In genomic region chr12:11456213-11456612, GRCm38 (mm10) we compare ENCODE assay signal across 8 mouse cellular contexts. TPM values are rescaled to one million over a fixed set of nuclear protein-coding genes. Genes with fewer than 3 reads are reported as not detected.
DNase-seq lines count a peak whose midpoint lies in the region; ATAC-seq and TF ChIP-seq lines count a peak whose summit lies in the region.
"Had no signal": no experiment of that assay in that cellular context is flagged by ENCODE, and none has a peak within 500 bp of the region (broad histone marks: within the 10 kb centered on the region; RNA-seq: fewer than 3 reads in every experiment).

No protein-coding gene starts in this region.

- H3K9ac ChIP-seq in lung, embryonic 14.5 days: peak overlapping the region; percentile 48
- H3K9ac ChIP-seq in forebrain, embryonic 12.5 days: peak overlapping the region; percentile 61
- peak overlapping the region; percentile 52 for H3K9ac ChIP-seq in limb, embryonic 11.5 days (ENCODE audit: low read length)

- no peaks in the 10 kb centered on the region for H3K27me3 ChIP-seq in lung, embryonic 14.5 days (ENCODE audit: insufficient read depth, low read length)
- no peaks in the 10 kb centered on the region for H3K27me3 ChIP-seq in forebrain, embryonic 12.5 days
- H3K27me3 ChIP-seq in limb, embryonic 11.5 days (ENCODE audit: control insufficient read depth, insufficient read depth, low read length): no peaks in the 10 kb centered on the region
- H3K27me3 ChIP-seq in small intestine, adult 2 months (ENCODE audit: control insufficient read depth, insufficient read depth, low read length): no peaks in the 10 kb centered on the region

- DNase-seq in lung, embryonic 14.5 days: no peak
- no peak for DNase-seq in lung, postnatal 4 days
- no peak for DNase-seq in limb, embryonic 11.5 days (ENCODE audit: low spot score)
- DNase-seq in adrenal gland, postnatal 4 days (ENCODE audit: low spot score in 2 of 2): no peak

- H3K27ac ChIP-seq in lung, embryonic 14.5 days (ENCODE audit: low read depth): no peak overlapping the region
- no peak overlapping the region for H3K27ac ChIP-seq in forebrain, embryonic 12.5 days
- no peak overlapping the region for H3K27ac ChIP-seq in limb, embryonic 11.5 days (replicated peaks; ENCODE audit: low read depth, low read length)
- no peak overlapping the region for H3K27ac ChIP-seq in small intestine, adult 2 months (ENCODE audit: insufficient read depth, low read depth, low read length)
- H3K27ac ChIP-seq: macrophage had no signal

- H3K4me2 ChIP-seq in lung, embryonic 14.5 days: peak overlapping the region; percentile 89
- peak overlapping the region; percentile 88 for H3K4me2 ChIP-seq in forebrain, embryonic 12.5 days
- peak overlapping the region; percentile 61 for H3K4me2 ChIP-seq in limb, embryonic 11.5 days (ENCODE audit: low read depth, severe bottlenecking)

- no peak for TF ChIP-seq POLR2A in small intestine, adult 2 months (IDR thresholded peaks at IDR 0.05; ENCODE audit: low read depth, low read length)

- TF ChIP-seq CTCF in lung, embryonic 14.5 days (IDR thresholded peaks at IDR 0.05; ENCODE audit: low read depth): no peak
- TF ChIP-seq CTCF in small intestine, adult 2 months (IDR thresholded peaks at IDR 0.05; ENCODE audit: extremely low read depth, insufficient read length, insufficient replicate concordance, low read depth, low read length): no peak

- WGBS in lung, embryonic 14.5 days: 3% methylated on average over 11 of the region's 11 CpGs
- 3% methylated on average over 11 of the region's 11 CpGs for WGBS in forebrain, embryonic 12.5 days
- WGBS in limb, embryonic 11.5 days: 5% methylated on average over 11 of the region's 11 CpGs
- WGBS in small intestine, adult 2 months: 8% methylated on average over 11 of the region's 11 CpGs

- H3K9me3 ChIP-seq in lung, embryonic 14.5 days (ENCODE audit: low read depth, low read length): no peaks in the 10 kb centered on the region
- H3K9me3 ChIP-seq in forebrain, embryonic 12.5 days: no peaks in the 10 kb centered on the region
- H3K9me3 ChIP-seq in limb, embryonic 11.5 days (ENCODE audit: control insufficient read depth, low read length): no peaks in the 10 kb centered on the region

- H3K4me3 ChIP-seq in lung, embryonic 14.5 days (ENCODE audit: low read depth, low read length): peak overlapping the region; percentile 48
- peak overlapping the region; percentile 57 for H3K4me3 ChIP-seq in forebrain, embryonic 12.5 days (replicated peaks)
- peak overlapping the region; percentile 40 for H3K4me3 ChIP-seq in limb, embryonic 11.5 days (ENCODE audit: low read depth, low read length)
- 0 out of 2 replicates have a peak overlapping the region, but pooled peaks have one; percentile 17 for H3K4me3 ChIP-seq in small intestine, adult 2 months (ENCODE audit: low read depth, low read length)

- ATAC-seq in lung, embryonic 14.5 days (ENCODE audit: insufficient read depth): no peak; the same call in 1 of the 2 replicates
- ATAC-seq in forebrain, embryonic 12.5 days (ENCODE audit: low FRiP score): no peak; the same call in 1 of the 2 replicates
- ATAC-seq in limb, embryonic 11.5 days (ENCODE audit: insufficient number of reproducible peaks, low FRiP score, low TSS enrichment, low read depth): no peak; the same call in 1 of the 2 replicates
- ATAC-seq in activated CD4-positive, CD25-positive, alpha-beta regulatory T cell, adult 4 months: no peak

- no peaks in the 10 kb centered on the region for H3K4me1 ChIP-seq in lung, embryonic 14.5 days (ENCODE audit: insufficient read depth)
- no peaks in the 10 kb centered on the region for H3K4me1 ChIP-seq in forebrain, embryonic 12.5 days
- no peaks in the 10 kb centered on the region for H3K4me1 ChIP-seq in limb, embryonic 11.5 days (ENCODE audit: control insufficient read depth, insufficient read depth, low read length)
- no peaks in the 10 kb centered on the region; the same call in 1 of the 2 replicates for H3K4me1 ChIP-seq in small intestine, adult 2 months (ENCODE audit: control insufficient read depth, insufficient read depth, insufficient read length, low read length)

- no peaks in the 10 kb centered on the region for H3K36me3 ChIP-seq in lung, embryonic 14.5 days (ENCODE audit: insufficient read depth)
- H3K36me3 ChIP-seq in forebrain, embryonic 12.5 days (replicated peaks): no peaks in the 10 kb centered on the region
- H3K36me3 ChIP-seq in limb, embryonic 11.5 days (ENCODE audit: control insufficient read depth, insufficient read depth, low read length): no peaks in the 10 kb centered on the region
- no peaks in the 10 kb centered on the region for H3K36me3 ChIP-seq in small intestine, adult 2 months (ENCODE audit: control insufficient read depth, insufficient read depth, low read length)

RNA-seq across cellular contexts. Expression of gene Rad51ap2, which starts 0.3 kb away (rescaled TPM):
- 0.59 and 0.61 TPM in 2 replicates for polyA plus RNA-seq in lung, embryonic 14.5 days (2014; fragmentation: Nextera tagmentation; extraction: Ambion mirVana)
- polyA plus RNA-seq in forebrain, embryonic 12.5 days (2016; fragmentation: Nextera tagmentation; extraction: Ambion mirVana): 0.23 and 0.41 TPM in 2 replicates
- 0.09 and 0.28 TPM in 2 replicates for polyA plus RNA-seq in limb, embryonic 11.5 days (2014; fragmentation: Nextera tagmentation; extraction: Ambion mirVana)
- not detected in 2 replicates for polyA plus RNA-seq in small intestine, adult 2 months (2012; rRNA removed)
- total RNA-seq in adrenal gland, postnatal 4 days (2021): under 1 TPM; 0.54 to 0.84 TPM
- under 1 TPM in 1 of 2 experiments, not detected in 1; 0.11 TPM for polyA plus RNA-seq in activated CD4-positive, CD25-positive, alpha-beta regulatory T cell, adult 4 months (2017; shearing (Covaris generic))
- polyA plus RNA-seq: macrophage had no signal

RNA-seq across cellular contexts. Expression of gene Vsnl1, which starts 19.8 kb away (rescaled TPM):
- 4.5 and 7.9 TPM in 2 replicates for polyA plus RNA-seq in lung, embryonic 14.5 days (2014; fragmentation: Nextera tagmentation; extraction: Ambion mirVana)
- polyA plus RNA-seq in forebrain, embryonic 12.5 days (2016; fragmentation: Nextera tagmentation; extraction: Ambion mirVana): 1.6 and 2.3 TPM in 2 replicates
- polyA plus RNA-seq in limb, embryonic 11.5 days (2014; fragmentation: Nextera tagmentation; extraction: Ambion mirVana): 0.28 and 0.67 TPM in 2 replicates
- polyA plus RNA-seq in small intestine, adult 2 months (2012; rRNA removed): 0.13 and 0.14 TPM in 2 replicates
- total RNA-seq in adrenal gland, postnatal 4 days (2021): 10 to 100 TPM; 38.5 to 38.8 TPM
- polyA plus RNA-seq in activated CD4-positive, CD25-positive, alpha-beta regulatory T cell, adult 4 months (2017; shearing (Covaris generic)): not detected
- polyA plus RNA-seq: macrophage had no signal
